Comparison of ENCODE assay signal across 8 mouse cellular contexts in genomic region chr1:177794866-177795265, GRCm38 (mm10). TPM values are rescaled to one million over a fixed set of nuclear protein-coding genes. Genes with fewer than 3 reads are reported as not detected.
DNase-seq lines count a peak whose midpoint lies in the region; ATAC-seq and TF ChIP-seq lines count a peak whose summit lies in the region.

No protein-coding gene starts in this region.

- no peaks in the 10 kb centered on the region for H3K27me3 ChIP-seq in hindbrain, postnatal 0 days (ENCODE audit: insufficient read depth, low read length)
- H3K27me3 ChIP-seq in lung, embryonic 16.5 days (ENCODE audit: control insufficient read depth, insufficient read depth, low read depth, low read length), result no peaks in the 10 kb centered on the region
- H3K27me3 ChIP-seq in stomach, postnatal 0 days (ENCODE audit: control insufficient read depth, insufficient read depth, low read length), result no peaks in the 10 kb centered on the region

- peak overlapping the region; percentile 71 for H3K4me2 ChIP-seq in hindbrain, postnatal 0 days (ENCODE audit: low read depth, low read length)
- peak overlapping the region; percentile 73 for H3K4me2 ChIP-seq in lung, embryonic 16.5 days (ENCODE audit: low read depth, low read length)
- H3K4me2 ChIP-seq in stomach, postnatal 0 days (replicated peaks; ENCODE audit: low read depth), result peak overlapping the region; percentile 71

- H3K36me3 ChIP-seq in hindbrain, postnatal 0 days (ENCODE audit: insufficient read depth, low read length), result no peaks in the 10 kb centered on the region
- no peaks in the 10 kb centered on the region for H3K36me3 ChIP-seq in lung, embryonic 16.5 days (ENCODE audit: control insufficient read depth, insufficient read depth, low read length)
- H3K36me3 ChIP-seq in stomach, postnatal 0 days (ENCODE audit: control insufficient read depth, insufficient read depth, low read length), result no peaks in the 10 kb centered on the region

- 7% methylated on average over 8 of the region's 8 CpGs for WGBS in hindbrain, postnatal 0 days
- WGBS in lung, embryonic 16.5 days, result 2% methylated on average over 8 of the region's 8 CpGs
- 13% methylated on average over 8 of the region's 8 CpGs for WGBS in stomach, postnatal 0 days

- H3K9ac ChIP-seq in hindbrain, postnatal 0 days (replicated peaks; ENCODE audit: low read length), result peak overlapping the region; percentile 87; the same call in 1 of the 2 replicates
- peak overlapping the region; percentile 97 for H3K9ac ChIP-seq in lung, embryonic 16.5 days (ENCODE audit: low read length)
- peak overlapping the region; percentile 90 for H3K9ac ChIP-seq in stomach, postnatal 0 days (ENCODE audit: low read length)

- H3K4me3 ChIP-seq in hindbrain, postnatal 0 days (ENCODE audit: low read length), result peak overlapping the region; percentile 80
- H3K4me3 ChIP-seq in lung, embryonic 16.5 days (ENCODE audit: low read length), result peak overlapping the region; percentile 94
- H3K4me3 ChIP-seq in stomach, postnatal 0 days (ENCODE audit: low read depth, low read length), result peak overlapping the region; percentile 89

- no peak for ATAC-seq in CD4-positive, CD25-positive, alpha-beta regulatory T cell, adult 4 months
- ATAC-seq in hindbrain, postnatal 0 days, result no peak
- no peak for ATAC-seq in lung, embryonic 16.5 days (ENCODE audit: low read depth)
- no peak for ATAC-seq in stomach, postnatal 0 days (ENCODE audit: low FRiP score, low TSS enrichment)

- TF ChIP-seq EP300 in stomach, postnatal 0 days (optimal IDR thresholded peaks at IDR 0.05), result no peak

- no peak for TF ChIP-seq CTCF in hindbrain, postnatal 0 days (IDR thresholded peaks at IDR 0.05; ENCODE audit: low read depth)
- no peak for TF ChIP-seq CTCF in stomach, postnatal 0 days (IDR thresholded peaks at IDR 0.05; ENCODE audit: low read depth)

- DNase-seq in CD4-positive, CD25-positive, alpha-beta regulatory T cell, adult 2 months (ENCODE audit: low read depth, low spot score), result peak; percentile 22
- peak; percentile 11 for DNase-seq in thymus, postnatal 25 days
- DNase-seq in thymus, postnatal 36 days, result no peak
- no peak for DNase-seq in hindbrain, postnatal 0 days (ENCODE audit: low spot score)
- peak; percentile 16 for DNase-seq in stomach, postnatal 0 days (ENCODE audit: low spot score)
- no peak for DNase-seq in urinary bladder, postnatal 14 days (ENCODE audit: low spot score)

- 0 out of 2 replicates have a peak overlapping the region, but pooled peaks have one; percentile 0 for H3K27ac ChIP-seq in hindbrain, postnatal 0 days
- peak overlapping the region; percentile 45; the same call in 1 of the 2 replicates for H3K27ac ChIP-seq in lung, embryonic 16.5 days (ENCODE audit: low read length)
- peak overlapping the region; percentile 66 for H3K27ac ChIP-seq in stomach, postnatal 0 days (replicated peaks)

- peaks cover 12% of the 10 kb centered on the region; the same call in 1 of the 2 replicates for H3K4me1 ChIP-seq in hindbrain, postnatal 0 days (ENCODE audit: insufficient read depth, low read length)
- H3K4me1 ChIP-seq in lung, embryonic 16.5 days (replicated peaks; ENCODE audit: control insufficient read depth, insufficient read depth, low read length), result peaks cover 7% of the 10 kb centered on the region
- H3K4me1 ChIP-seq in stomach, postnatal 0 days (replicated peaks; ENCODE audit: control insufficient read depth, insufficient read depth), result no peaks in the 10 kb centered on the region

- H3K9me3 ChIP-seq in hindbrain, postnatal 0 days (ENCODE audit: low read length), result no peaks in the 10 kb centered on the region
- H3K9me3 ChIP-seq in lung, embryonic 16.5 days (ENCODE audit: control insufficient read depth, low read length), result no peaks in the 10 kb centered on the region
- no peaks in the 10 kb centered on the region for H3K9me3 ChIP-seq in stomach, postnatal 0 days (ENCODE audit: control insufficient read depth, low read length)

RNA-seq across cellular contexts. Expression of gene Adss, which starts 1.4 kb away (rescaled TPM):
- 10 to 100 TPM; 44.5 to 54.9 TPM for polyA plus RNA-seq in CD4-positive, CD25-positive, alpha-beta regulatory T cell, adult 4 months (2017; shearing (Covaris generic))
- 51.3 and 64.0 TPM in 2 replicates for total RNA-seq in hindbrain, postnatal 0 days (2014; rRNA removed)
- polyA plus RNA-seq in hindbrain, postnatal 0 days (2015; fragmentation: Nextera tagmentation; extraction: Ambion mirVana), result 52.1 and 55.3 TPM in 2 replicates
- 49.7 and 51.1 TPM in 2 replicates for polyA plus RNA-seq in lung, embryonic 16.5 days (2015; fragmentation: Nextera tagmentation; extraction: Ambion mirVana)
- 32.0 and 32.4 TPM in 2 replicates for polyA plus RNA-seq in stomach, postnatal 0 days (2015; fragmentation: Nextera tagmentation; extraction: Ambion mirVana)

Comparison
In these comparisons a context has a peak if more than half of its experiments do, and no peak if none do; other contexts are left out.
1. DNase-seq: peak in CD4-positive, CD25-positive, alpha-beta regulatory T cell, adult 2 months (single experiment), thymus, postnatal 25 days (single experiment) and stomach, postnatal 0 days (single experiment); none in thymus, postnatal 36 days (0 of 2), hindbrain, postnatal 0 days (single experiment) and urinary bladder, postnatal 14 days (single experiment).
2. H3K27ac ChIP-seq: peak in every context shown above with its lines; median percentile 66 in stomach, postnatal 0 days; 45 in lung, embryonic 16.5 days; 0 in hindbrain, postnatal 0 days.
3. Peak in every context shown above with its lines, with median percentiles within 50 percentile points of each other: H3K4me2 ChIP-seq, H3K4me3 ChIP-seq and H3K9ac ChIP-seq.